22 mouse cellular contexts compared by ENCODE assay signal in the genomic region with DNA sequence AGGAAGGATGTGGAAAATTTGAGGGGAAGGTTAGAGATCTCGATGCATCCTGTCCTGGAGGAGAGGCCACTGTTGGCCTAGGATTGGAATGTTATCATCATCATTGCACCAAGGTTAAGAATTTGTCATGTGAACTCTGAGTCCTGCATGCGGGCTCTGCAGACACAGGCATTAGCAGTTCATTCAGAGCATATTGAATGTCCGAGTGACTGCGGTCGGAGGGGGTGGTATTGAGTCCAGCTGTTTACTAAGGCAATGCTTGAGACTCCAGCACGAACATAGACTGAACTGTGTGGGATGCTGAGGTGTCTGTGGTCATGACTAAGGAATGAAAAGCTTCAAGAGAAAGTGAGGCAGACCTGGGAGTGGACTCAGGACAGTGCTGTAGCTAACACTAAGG.
"Had no signal": no experiment of that assay in that cellular context is flagged by ENCODE, and none has a peak within 500 bp of the region (broad histone marks: within the 10 kb centered on the region; RNA-seq: fewer than 3 reads in every experiment).

No protein-coding gene starts in this region.

- H3K9ac ChIP-seq: liver, embryonic 15.5 days; liver, postnatal 0 days; lung, embryonic 15.5 days; midbrain, embryonic 13.5 days; neural tube, embryonic 13.5 days; neural tube, embryonic 15.5 days had no signal

- H3K4me1 ChIP-seq: lung, embryonic 15.5 days; midbrain, embryonic 13.5 days; neural tube, embryonic 13.5 days had no signal

- H3K4me2 ChIP-seq: liver, embryonic 15.5 days; lung, embryonic 15.5 days; midbrain, embryonic 11.5 days; midbrain, embryonic 13.5 days; neural tube, embryonic 13.5 days; neural tube, embryonic 15.5 days had no signal

- H3K27ac ChIP-seq: liver, embryonic 15.5 days; lung, embryonic 15.5 days; macrophage; midbrain, embryonic 13.5 days; neural tube, embryonic 13.5 days; neural tube, embryonic 15.5 days had no signal

- H3K4me3 ChIP-seq: liver, embryonic 15.5 days; lung, embryonic 15.5 days; megakaryocyte, embryonic 14.5 days; midbrain, embryonic 13.5 days; neural tube, embryonic 13.5 days; neural tube, embryonic 15.5 days had no signal

- DNase-seq: liver, postnatal 0 days; lung, adult 2 months; lung, postnatal 14 days; lung, postnatal 36 days; retina, postnatal 1 day; right cerebral cortex, adult 18-20 months; right cerebral cortex, postnatal 25 days; right cerebral cortex, postnatal 4 days; spleen, adult 18-20 months; thymus, adult 18-20 months; thymus, postnatal 14 days; thymus, postnatal 36 days had no signal

- H3K36me3 ChIP-seq: liver, embryonic 15.5 days; lung, embryonic 15.5 days; midbrain, embryonic 13.5 days; neural tube, embryonic 13.5 days; neural tube, embryonic 15.5 days had no signal

- ATAC-seq: liver, postnatal 0 days; lung, postnatal 0 days; midbrain, embryonic 13.5 days; midbrain, embryonic 16.5 days had no signal

- H3K9me3 ChIP-seq: liver, embryonic 15.5 days; lung, embryonic 15.5 days; neural tube, embryonic 13.5 days; neural tube, embryonic 15.5 days had no signal

- H3K27me3 ChIP-seq: liver, embryonic 15.5 days; lung, embryonic 15.5 days; megakaryocyte, embryonic 14.5 days; midbrain, embryonic 13.5 days; neural tube, embryonic 13.5 days; neural tube, embryonic 15.5 days had no signal
